Mouse (Mus musculus) lung, postnatal 4 days (tissue): ENCODE data around the gene Olfr986.

ENCODE experiments used
- DNase-seq, 2 experiments: peaks; one replicate each; pipeline ENCODE4 v3.0.0; 2021

Olfr986 gene

GRCm38 (mm10) chr9:40234233-40235072 lies 53.7 kb downstream of the Olfr986 start:
- no peak for DNase-seq

GRCm38 (mm10) chr9:40235220-40235619 lies 54.5 kb downstream of the Olfr986 start:
- DNase-seq: no peak
